Mouse (Mus musculus) ovary, adult 18-20 months (tissue): ENCODE measurements around the gene Aqp1.

Experiments
- DNase-seq: peaks from one replicate; pipeline ENCODE4 v3.0.0; 2022; ENCODE audit warnings: low spot score, mixed read lengths

Gene Aqp1

GRCm38 (mm10) chr6:55332100-55332772 lies 4.0 kb upstream of the Aqp1 start:
- no peak for DNase-seq

- DNase-seq, result no peak
These were observed 3.5 kb upstream of the Aqp1 start for GRCm38 (mm10) chr6:55332773-55333109.

- no peak for DNase-seq
These were observed 1.0 kb downstream of the Aqp1 start for GRCm38 (mm10) chr6:55337242-55337641.

- DNase-seq, result no peak
These were observed 1.8 kb downstream of the Aqp1 start for GRCm38 (mm10) chr6:55338077-55338476.

GRCm38 (mm10) chr6:55338934-55339825 lies 2.9 kb downstream of the Aqp1 start:
- no peak for DNase-seq

GRCm38 (mm10) chr6:55341688-55342087 lies 5.5 kb downstream of the Aqp1 start:
- DNase-seq, result no peak

- DNase-seq, result no peak
These were observed 6.1 kb downstream of the Aqp1 start for GRCm38 (mm10) chr6:55342328-55342727.

- no peak for DNase-seq
These were observed 7.2 kb downstream of the Aqp1 start for GRCm38 (mm10) chr6:55343446-55343845.

GRCm38 (mm10) chr6:55344291-55345016 lies 8.2 kb downstream of the Aqp1 start:
- DNase-seq, result no peak

- DNase-seq, result no peak
These were observed 9.0 kb downstream of the Aqp1 start for GRCm38 (mm10) chr6:55345264-55345663.

- no peak for DNase-seq
These were observed 10.3 kb downstream of the Aqp1 start for GRCm38 (mm10) chr6:55346491-55346890.

- no peak for DNase-seq
These were observed 11.7 kb downstream of the Aqp1 start for GRCm38 (mm10) chr6:55347711-55348571.

GRCm38 (mm10) chr6:55349231-55349630 lies 13.0 kb downstream of the Aqp1 start:
- DNase-seq, result no peak

GRCm38 (mm10) chr6:55350383-55350952 lies 14.2 kb downstream of the Aqp1 start:
- no peak for DNase-seq

- no peak for DNase-seq
These were observed 15.5 kb downstream of the Aqp1 start for GRCm38 (mm10) chr6:55351712-55352111.

- DNase-seq, result no peak
These were observed 17.6 kb downstream of the Aqp1 start for GRCm38 (mm10) chr6:55353711-55354445.

- DNase-seq, result no peak
These were observed 18.4 kb downstream of the Aqp1 start for GRCm38 (mm10) chr6:55354456-55355117.

- DNase-seq, result no peak
These were observed 19.3 kb downstream of the Aqp1 start for GRCm38 (mm10) chr6:55355575-55355974.

GRCm38 (mm10) chr6:55356017-55356703 lies 19.9 kb downstream of the Aqp1 start:
- no peak for DNase-seq
